Mouse (Mus musculus): ENCODE measurements at regions not wholly inside any gene's neighbourhood (a gene's known extent, or its start where the extent isn't known, plus 50 kb on each side); places are given as distances from the start of the nearest gene placed in this dataset.

DNA sequence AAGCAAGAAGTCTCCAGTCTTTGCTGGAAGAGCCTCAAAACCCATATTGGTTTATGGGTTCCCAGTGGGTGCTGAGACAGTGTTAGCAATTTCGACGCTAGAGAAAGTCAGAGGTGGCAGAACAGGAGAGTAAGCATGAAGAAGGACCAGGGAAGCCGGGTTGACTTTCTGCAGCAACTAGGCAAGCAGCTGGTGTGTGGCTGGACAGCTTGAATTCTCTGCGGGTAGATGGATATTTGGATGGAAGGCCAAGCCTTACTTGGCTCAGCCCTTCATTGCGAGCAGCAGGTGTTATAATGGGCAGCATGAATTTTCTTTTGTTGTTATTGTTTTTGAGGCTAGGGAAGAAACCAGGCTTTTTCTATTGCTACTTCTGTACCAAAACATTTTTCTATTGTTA, 362.7 kb upstream of the Satb1 start:
- DNase-seq = no peak

DNA sequence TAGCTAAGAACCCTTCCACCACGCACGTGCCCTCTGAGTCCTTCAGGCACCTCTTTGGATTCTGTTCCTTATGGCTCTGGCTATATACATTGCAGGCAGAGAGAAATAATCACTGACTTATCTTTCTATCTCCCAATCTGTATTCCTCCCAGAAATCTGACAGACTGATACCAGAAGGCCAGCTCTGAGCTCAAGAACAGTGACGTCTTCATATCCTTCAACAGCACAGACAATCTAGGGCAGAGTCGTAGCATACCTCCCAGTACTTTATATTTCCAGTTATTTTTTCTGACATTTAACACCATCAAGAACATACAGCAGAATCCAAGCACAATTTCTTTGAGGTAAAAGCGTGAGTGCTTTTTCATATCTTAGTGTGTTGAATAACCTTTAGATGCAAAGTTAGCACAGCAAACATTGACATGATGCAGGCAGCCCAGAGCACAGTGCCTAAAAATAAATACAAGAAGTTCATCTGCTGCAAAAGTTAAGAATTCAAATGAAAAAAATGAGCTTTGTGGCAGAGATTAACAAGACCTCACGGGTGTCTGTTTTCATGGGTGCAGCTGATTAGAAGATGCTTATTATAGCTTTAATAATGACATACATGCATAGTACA, 358.1 kb upstream of the Satb1 start:
- DNase-seq = no peak

DNA sequence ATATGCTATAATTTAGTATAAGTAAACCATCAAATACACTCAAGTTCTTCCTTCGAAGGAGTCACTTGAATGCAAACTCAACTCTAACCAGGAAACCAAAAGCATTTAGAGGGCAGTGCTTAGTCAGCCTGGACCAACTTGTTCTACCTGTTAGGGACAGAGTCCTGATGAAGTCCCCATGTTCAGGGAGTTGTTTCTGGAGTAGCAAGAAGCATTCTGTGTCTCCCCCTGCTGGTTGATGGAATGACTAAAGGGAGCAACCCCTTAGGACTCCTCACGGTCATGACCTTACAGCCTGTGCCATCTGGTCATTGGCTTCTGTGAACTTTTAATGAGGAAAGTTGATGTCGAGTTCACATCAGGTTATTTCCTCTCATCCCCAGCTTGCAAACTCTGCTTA, 349.6 kb upstream of the Satb1 start:
- peak; percentile 10 for DNase-seq

DNA sequence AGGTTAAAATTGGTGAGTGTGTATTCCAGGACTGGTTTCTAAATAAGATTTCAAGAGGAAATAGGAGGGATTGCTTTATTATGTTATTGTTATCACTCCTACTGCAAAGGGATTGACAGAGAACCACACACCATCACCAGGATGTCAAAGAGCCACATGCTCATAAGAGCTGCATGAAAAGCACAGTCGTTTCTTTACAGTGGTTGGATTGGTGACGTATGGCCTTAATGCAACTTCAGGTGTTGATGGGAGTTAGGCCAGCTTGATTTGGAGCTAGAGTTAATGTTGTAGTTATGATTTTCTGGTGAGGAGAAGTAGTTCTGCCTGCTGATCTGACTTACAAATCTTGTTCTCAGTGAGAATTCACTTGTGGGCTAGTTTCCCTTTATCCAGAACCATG, 344.9 kb upstream of the Satb1 start:
- DNase-seq = no peak

DNA sequence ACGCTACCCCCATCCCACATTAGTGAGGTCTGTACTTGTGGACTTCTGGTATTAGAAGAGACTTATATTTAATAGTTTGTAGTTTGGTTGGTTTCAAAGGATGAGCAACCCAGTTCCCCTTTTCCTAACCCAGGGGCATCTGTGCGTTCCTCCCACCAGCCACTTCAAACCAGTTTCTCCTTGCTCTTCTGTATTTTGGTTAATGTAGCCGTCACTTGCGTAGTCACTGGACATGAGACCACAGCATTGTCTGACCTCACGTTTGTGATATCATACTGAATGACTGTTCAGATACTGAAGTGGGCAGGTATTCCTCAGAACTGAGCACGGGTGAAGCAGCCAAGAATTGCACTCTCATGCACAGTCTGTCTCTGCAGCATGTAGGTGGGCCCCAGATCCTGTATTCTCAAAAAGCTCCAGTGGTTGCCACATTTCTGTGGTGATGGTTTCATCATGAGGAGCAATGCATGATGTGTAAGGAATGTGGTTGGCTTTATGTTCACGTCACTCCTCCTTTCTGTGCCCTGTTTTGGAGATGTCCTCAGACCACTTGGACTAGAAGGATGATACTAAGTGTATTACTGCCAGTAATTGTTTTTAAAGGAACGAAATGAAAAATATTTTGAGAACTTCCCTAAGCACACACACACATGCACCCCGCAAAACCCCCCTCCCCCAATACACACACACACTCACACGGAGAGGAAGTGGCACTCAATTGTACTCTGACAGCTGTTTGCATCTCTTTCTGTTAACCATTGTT, 335.2 kb upstream of the Satb1 start:
- DNase-seq = no peak

- DNase-seq = no peak
Observed at GRCm38 (mm10) chr17:52167658-52168057, 334.6 kb upstream of the Satb1 start.

DNA sequence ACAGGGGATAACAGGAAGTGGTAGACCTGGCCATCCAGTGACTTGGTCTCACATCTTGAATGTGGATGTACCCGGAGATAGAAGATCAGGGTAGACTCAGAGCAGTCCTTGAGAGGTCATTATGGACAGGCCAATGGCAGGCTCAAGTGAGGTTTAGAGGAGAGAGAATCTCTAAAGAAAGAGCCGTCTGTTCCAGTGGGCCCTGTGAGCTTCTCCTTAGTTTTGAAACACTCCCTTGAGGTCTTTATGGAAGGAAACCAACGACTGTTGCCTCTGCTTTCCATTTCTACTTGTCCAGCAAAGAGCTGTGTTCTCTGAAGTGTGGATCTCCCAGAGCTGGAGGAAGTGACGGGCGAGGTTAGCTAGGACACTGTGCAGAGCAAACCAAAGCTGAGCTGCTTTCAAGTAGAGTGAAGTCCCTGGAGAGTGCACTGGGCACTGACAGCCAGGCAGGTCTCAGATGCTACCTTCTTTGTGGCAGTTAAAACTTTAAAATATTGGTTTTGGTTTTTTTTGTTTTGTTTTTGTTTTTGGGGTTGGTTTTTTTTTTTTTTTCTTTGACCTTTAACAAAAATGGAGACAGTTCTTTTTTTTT, 332.9 kb upstream of the Satb1 start:
- no peak for DNase-seq

DNA sequence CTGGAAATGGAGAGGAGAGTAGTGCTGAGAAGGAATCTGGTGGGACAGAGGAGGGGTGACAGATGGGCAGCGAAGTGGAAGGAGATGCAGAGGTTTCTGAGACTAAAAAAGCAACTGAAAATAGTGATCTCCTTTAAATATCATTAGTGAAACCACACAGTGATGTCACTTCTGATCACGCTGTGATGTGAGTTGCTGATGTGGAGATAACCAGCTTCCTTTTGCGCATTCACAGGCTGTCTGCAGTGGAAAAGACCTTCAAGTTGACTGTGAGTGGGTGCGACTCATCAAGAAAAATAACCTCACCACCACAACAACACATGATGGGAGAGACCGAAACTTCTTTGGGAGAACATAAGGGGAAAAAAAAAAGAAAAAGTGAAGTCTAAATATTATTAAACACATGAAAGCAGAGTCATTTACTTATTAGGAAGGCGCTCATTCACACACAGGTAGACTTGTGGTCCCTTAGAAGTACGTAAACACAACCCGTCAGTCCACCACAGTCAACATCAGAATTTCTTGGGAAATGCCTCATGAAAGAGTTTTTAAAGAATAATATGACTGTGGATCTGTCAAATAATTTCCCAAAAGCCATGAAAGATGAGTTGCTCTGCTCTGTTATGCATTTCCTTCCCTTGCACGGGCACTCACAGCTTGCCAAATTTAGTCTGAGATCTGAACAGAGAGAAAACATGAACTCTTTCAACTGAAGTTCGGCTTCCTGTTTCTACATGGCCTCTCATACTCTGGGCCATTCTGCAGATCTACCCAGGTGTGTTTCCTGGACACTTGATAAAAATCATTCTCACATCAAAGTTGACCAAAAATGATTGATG, 329.7 kb upstream of the Satb1 start:
- DNase-seq = no peak

DNA sequence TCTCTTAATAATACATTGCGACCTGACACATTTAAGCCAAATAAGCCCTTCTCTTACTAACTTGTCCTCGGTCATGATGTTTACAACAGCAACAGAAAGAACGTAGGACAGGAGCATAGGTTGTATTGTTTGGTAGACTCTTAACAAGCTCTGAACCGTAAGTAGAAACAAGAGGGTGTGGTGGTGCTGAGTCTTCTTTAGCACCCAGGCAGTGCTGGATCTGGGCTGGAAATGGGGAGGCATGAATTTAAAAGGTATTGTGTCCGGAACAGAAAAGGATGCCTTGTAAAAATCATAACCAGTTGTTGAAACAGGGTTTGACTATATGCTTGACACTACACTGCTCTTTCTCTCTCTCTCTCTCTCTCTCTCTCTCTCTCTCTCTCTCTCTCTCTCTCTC, 317.4 kb upstream of the Satb1 start:
- no peak for DNase-seq

DNA sequence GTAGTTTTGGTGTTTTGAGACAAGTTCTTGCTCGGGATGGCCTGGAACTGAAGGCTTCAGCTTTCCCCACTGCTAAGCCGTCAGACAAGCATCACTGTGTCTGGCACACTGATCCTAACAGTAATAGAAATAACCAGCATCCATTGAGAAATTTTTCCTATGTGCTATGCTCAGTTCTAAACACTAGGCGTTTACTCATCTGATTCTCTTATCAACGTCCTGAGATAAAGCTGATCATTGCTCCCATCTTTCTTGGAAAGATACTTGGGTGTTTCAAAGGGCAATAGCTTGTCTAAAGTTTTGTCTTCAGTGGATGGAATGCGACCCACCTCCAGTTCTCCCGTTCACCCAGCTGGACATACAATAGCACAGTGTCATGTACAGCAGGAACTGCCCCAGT, 316.7 kb upstream of the Satb1 start:
- DNase-seq = no peak

DNA sequence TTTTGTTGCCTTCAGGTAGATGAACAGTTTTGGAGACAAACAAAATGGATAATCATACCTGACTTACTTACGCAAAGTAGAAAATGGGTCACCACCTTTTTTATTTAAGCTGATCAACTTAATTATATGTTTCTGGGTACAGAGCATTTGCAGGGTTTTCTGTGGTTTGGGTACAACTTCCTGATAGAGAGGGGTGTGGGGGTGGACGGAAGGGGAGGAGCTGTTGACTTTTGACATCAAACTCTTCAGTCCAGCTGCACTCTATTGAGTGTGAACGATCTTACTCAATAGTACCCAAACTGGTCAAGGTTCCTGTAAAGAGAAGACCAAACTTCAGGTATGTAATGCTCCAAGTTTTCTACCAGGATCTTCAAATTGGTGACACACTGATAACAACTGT, 316.0 kb upstream of the Satb1 start:
- DNase-seq = no peak

- no peak for DNase-seq
Observed at GRCm38 (mm10) chr17:52103891-52104290, 270.8 kb upstream of the Satb1 start.

DNA sequence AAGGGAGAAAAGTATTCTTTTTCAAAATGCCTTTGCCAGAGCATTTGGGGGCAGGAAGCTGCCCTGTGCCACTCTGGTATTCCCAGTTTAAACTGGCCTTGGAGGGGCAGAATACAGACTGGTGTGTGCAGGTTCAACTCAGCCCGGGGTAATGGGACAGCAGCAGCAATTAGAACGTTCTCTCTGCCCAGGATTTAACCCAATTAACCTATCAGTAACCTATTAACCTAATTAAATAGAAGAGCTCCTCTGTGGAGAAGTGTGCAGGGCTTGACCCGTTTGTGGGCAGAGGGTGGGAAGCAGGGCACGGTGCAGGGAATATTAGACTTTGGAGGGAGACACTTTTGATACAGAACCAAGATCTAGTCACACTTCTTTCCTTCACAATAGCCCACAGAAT, 252.7 kb upstream of the Satb1 start:
- DNase-seq = no peak

DNA sequence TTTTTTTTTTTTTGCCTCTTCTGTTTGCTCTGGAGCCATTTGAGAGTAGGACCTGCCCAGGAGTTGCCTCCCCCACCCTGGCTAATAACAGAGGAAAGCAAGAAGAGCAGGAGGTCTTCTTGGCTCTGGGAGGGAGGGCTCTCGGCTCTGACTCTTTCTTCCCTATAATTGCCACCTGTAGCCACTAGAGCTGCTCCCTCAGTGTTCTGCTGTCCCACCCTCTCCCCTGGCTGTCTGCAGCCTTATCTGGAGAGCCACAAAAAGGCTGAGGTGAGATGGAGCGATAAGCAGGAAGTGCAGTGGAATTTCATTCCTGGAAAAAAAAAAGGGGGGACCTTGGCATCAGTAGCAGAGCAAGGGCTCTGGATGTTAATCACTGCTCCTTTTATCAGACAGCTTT, 251.4 kb upstream of the Satb1 start:
- no peak for DNase-seq

DNA sequence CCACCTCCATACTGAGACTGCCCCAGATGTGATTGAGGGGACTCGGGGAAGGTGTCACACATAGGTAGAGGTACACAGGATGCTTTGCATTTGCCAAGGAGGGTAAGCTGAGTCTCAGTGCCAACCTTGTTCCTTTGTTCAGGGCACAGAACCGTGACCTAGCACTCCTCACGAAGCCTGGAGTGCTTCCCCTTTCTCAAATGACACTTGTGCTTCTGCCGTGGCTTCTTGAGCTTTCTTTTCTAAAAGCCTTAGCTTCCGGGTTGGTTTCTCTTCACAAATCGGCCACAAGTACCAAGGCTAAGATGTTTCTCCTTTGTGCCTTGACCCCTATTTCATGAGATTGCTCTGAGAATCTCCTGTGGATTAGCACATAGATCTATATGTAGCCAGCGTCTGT, 246.2 kb upstream of the Satb1 start:
- no peak for DNase-seq

DNA sequence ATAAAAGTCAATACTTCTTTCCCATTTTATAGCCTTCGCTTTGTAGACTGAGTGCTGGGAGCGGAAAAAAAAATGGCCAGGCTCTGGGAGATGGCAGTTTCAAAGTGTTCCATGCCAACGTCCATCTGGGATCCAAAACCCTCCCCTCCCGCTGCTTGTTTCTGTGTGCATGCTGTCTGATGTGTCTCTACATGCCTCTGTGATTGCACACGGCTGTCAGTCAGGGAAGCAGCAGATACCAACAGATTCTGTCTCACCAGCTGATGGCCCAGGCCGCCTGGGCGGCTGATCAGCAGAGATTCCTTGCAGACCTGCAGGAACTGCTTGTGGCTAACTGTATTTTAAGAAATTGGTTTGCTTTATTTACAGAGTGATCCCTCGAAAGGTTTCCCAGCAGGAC, 245.4 kb upstream of the Satb1 start:
- no peak for DNase-seq

DNA sequence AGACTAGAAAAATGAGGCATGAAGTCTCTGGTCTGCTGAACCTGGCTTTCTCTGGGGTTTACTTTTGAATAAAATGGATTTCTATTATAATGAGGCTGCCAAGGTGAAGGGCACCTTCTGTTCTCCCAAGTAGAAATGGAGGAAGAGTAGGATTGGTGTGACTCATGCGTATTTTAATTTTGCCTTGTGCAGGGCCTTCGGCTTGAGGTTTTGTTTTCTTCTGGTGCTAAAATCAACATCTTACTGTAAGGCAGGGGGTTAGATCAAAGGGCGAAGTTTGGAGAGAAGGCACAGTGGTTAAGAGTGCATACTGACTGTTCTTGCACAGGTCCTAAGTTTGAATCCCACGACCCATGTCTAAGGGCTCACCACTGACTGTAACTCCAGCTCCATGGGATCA, 244.9 kb upstream of the Satb1 start:
- DNase-seq = no peak

GRCm38 (mm10) chr17:52076746-52077145, 243.7 kb upstream of the Satb1 start:
- DNase-seq = no peak

GRCm38 (mm10) chr17:52067721-52068120, 234.6 kb upstream of the Satb1 start:
- DNase-seq = no peak

DNA sequence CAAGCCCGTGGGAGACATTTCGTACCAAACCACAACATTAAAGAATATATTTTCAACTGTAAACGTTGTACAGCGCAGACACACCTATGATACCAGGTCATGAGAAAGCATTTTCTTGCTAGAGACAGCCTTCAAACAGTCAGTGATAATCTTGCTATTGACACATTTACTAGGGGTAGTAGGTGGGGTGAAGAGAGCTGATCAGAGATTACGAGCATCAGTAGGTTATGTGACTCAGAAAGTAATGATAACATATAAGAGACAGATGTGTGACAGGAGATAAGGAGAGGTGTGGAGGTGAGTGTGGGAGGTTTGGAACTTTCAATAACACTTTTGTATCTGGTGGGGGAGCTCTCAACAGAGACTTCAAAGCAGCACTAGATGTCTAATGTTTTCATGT, 231.5 kb upstream of the Satb1 start:
- DNase-seq = no peak

GRCm38 (mm10) chr17:52063121-52063520, 230.0 kb upstream of the Satb1 start:
- no peak for DNase-seq

DNA sequence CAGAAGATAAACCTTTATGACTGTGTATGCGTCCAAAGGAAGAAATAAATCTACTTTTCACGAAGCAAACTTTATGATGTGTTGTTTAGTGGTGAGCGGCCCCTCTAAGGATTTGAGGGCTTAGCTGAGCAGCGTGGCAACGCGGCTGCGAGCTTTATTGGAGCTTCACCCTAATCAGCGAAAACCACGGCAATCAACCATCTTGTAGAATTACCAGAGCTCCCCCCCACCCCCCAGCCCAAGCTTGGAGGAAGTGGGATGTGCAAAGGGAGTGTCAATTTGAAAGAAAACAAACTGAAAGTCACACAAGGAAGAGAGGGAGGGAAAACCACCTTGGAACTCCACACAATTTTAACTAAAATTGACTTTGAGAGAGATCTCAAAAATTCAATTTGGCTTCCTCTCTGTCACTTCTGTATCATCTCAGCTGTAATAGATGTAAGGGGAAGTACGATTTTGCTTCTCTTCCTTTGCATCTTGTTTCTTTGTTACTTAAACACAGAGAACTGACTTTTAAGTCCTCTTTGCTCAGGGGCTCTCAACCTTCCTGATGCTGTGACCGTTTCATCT, 229.1 kb upstream of the Satb1 start:
- DNase-seq = no peak

DNA sequence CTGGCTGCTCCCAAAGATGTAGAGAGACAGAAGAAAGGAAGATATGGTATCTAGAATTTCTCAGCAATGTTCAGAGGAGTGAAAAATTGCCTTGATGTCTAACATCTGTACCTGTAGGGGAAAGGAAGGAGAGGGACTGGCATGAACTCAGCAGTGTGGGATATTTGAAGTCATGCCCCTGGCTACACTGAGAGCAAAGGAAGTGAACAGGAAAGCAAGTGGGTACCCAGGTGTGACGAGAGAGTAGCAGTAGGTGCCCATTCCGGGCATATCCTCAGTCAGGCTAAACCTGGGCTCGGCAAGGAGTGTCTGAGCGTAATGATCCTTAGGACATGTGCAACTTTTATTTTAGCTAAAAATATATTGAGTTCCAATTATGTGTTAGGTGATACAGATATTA, 203.4 kb upstream of the Satb1 start:
- no peak for DNase-seq

Measured in right cerebral cortex, postnatal 14 days (tissue).